Mouse (Mus musculus) forebrain, embryonic 11.5 days (tissue): ENCODE data around the gene Cd48. TPM values are rescaled to one million over a fixed set of nuclear protein-coding genes. Genes with fewer than 3 reads are reported as not detected.
A peak's percentile ranks its signal among the peaks of the same experiment; 100 is the strongest.
"Not testable (repeated sequence)": the region's sequence is repeated elsewhere in the genome, so short reads cannot be mapped to it uniquely, and the experiment has no call there.

ENCODE experiments used
- ATAC-seq: fragments of 200-750 bp; cut with Nextera tagmentation; replicated peaks from 2 replicates; pipeline ENCODE4 v1.8.0; 2017; ENCODE audit warnings: moderate TSS enrichment; ENCODE audit not compliant: low FRiP score
- DNase-seq: peaks from one replicate; pipeline ENCODE4 v3.0.0-alpha.2; 2017; ENCODE audit warnings: low spot score
- H3K27ac ChIP-seq: fragments of 300-500 bp; sonication (generic); 2 replicates; pipeline ENCODE4 v1.5.1; 2014; ENCODE audit warnings: low read depth, low read length
- H3K27me3 ChIP-seq: fragments of 300-500 bp; sonication (generic); 2 replicates; pipeline ENCODE4 v1.6.1; 2014; ENCODE audit warnings: mild to moderate bottlenecking, low read length, mixed read lengths; ENCODE audit not compliant: control insufficient read depth, insufficient read depth
- H3K36me3 ChIP-seq: fragments of 300-500 bp; sonication (generic); 2 replicates; pipeline ENCODE4 v1.6.1; 2014; ENCODE audit warnings: mild to moderate bottlenecking, low read length, moderate library complexity, mixed read lengths; ENCODE audit not compliant: control insufficient read depth, insufficient read depth
- H3K4me1 ChIP-seq: fragments of 300-500 bp; sonication (generic); replicated peaks from 2 replicates; pipeline ENCODE4 v1.6.1; 2014; ENCODE audit warnings: low read length, mixed read lengths; ENCODE audit not compliant: control insufficient read depth, insufficient read depth
- H3K4me2 ChIP-seq: fragments of 300-500 bp; sonication (generic); 2 replicates; pipeline ENCODE4 v1.6.1; 2014; ENCODE audit warnings: low read depth, mild to moderate bottlenecking, low read length, moderate library complexity, mixed read lengths; ENCODE audit not compliant: severe bottlenecking
- H3K4me3 ChIP-seq: fragments of 300-500 bp; sonication (generic); 2 replicates; pipeline ENCODE4 v1.5.1; 2014; ENCODE audit warnings: low read depth, low read length
- H3K9ac ChIP-seq: fragments of 300-500 bp; sonication (generic); 2 replicates; pipeline ENCODE4 v1.6.1; 2014; ENCODE audit warnings: low read length
- H3K9me3 ChIP-seq: fragments of 300-500 bp; sonication (generic); 2 replicates; pipeline ENCODE4 v1.6.1; 2016; ENCODE audit warnings: low read length, mixed read lengths; ENCODE audit not compliant: control insufficient read depth
- WGBS: fragments of 180-500 bp; shearing (Covaris S2); extraction: QIAGEN DNeasy Blood & Tissue Kit; methylation state at CpG from one replicate; pipeline ENCODE4 v1.1.7; 2014; 5-methylcytosine and 5-hydroxymethylcytosine counted together
- polyA plus RNA-seq: library from polyadenylated mRNA; unstranded; fragments of >200 nt; fragmentation: Nextera tagmentation; extraction: Ambion mirVana; gene quantifications from 2 replicates; pipeline ENCODE4 v1.2.1, GENCODE M21; 2014

The Cd48 gene
- polyA plus RNA-seq, 1 experiment from 2014 or later = not detected

GRCm38 (mm10) chr1:171674467-171674866, 7.3 kb upstream of the Cd48 start:
- no peaks in the 10 kb centered on the region for H3K4me1 ChIP-seq
- no peak overlapping the region for H3K4me2 ChIP-seq
- H3K4me3 ChIP-seq = no peak overlapping the region
- WGBS = 80% methylated on average over 1 of the region's 1 CpGs
- no peak for ATAC-seq
- H3K9ac ChIP-seq = no peak overlapping the region
- H3K36me3 ChIP-seq = no peaks in the 10 kb centered on the region
- no peaks in the 10 kb centered on the region for H3K27me3 ChIP-seq
- no peak overlapping the region for H3K27ac ChIP-seq
- no peak for DNase-seq
- H3K9me3 ChIP-seq = no peaks in the 10 kb centered on the region

GRCm38 (mm10) chr1:171677721-171678120, 4.1 kb upstream of the Cd48 start:
- Histone ChIP-seq H3K4me2 (no peak overlapping the region), H3K4me1 (no peaks in the 10 kb centered on the region), H3K4me3 (no peak overlapping the region), H3K9ac (no peak overlapping the region), H3K9me3 (no peaks in the 10 kb centered on the region), H3K36me3 (no peaks in the 10 kb centered on the region), H3K27ac (no peak overlapping the region), H3K27me3 (no peaks in the 10 kb centered on the region)
- 86% methylated on average over 1 of the region's 1 CpGs for WGBS
- ATAC-seq (no peak), DNase-seq (no peak)

- no peak overlapping the region for H3K9ac ChIP-seq
- DNase-seq (no peak), ATAC-seq (no peak)
- H3K27ac ChIP-seq = no peak overlapping the region
- H3K36me3 ChIP-seq = no peaks in the 10 kb centered on the region
- no peak overlapping the region for H3K4me3 ChIP-seq
- H3K4me2 ChIP-seq = no peak overlapping the region
- no peaks in the 10 kb centered on the region for H3K27me3 ChIP-seq
- no peaks in the 10 kb centered on the region for H3K4me1 ChIP-seq
- 91% methylated on average over 7 of the region's 7 CpGs for WGBS
- no peaks in the 10 kb centered on the region for H3K9me3 ChIP-seq
Measured at GRCm38 (mm10) chr1:171681009-171681408, 800 bp upstream of the Cd48 start.

GRCm38 (mm10) chr1:171684923-171685322, 3.1 kb downstream of the Cd48 start:
- H3K9ac ChIP-seq = no peak overlapping the region
- H3K4me2 ChIP-seq = no peak overlapping the region
- no peaks in the 10 kb centered on the region for H3K36me3 ChIP-seq
- DNase-seq = no peak
- H3K9me3 ChIP-seq = no peaks in the 10 kb centered on the region
- no peak for ATAC-seq
- H3K4me1 ChIP-seq = no peaks in the 10 kb centered on the region
- no peaks in the 10 kb centered on the region for H3K27me3 ChIP-seq
- no peak overlapping the region for H3K27ac ChIP-seq
- H3K4me3 ChIP-seq = no peak overlapping the region
- WGBS = 92% methylated on average over 9 of the region's 9 CpGs

GRCm38 (mm10) chr1:171687320-171687719, 5.5 kb downstream of the Cd48 start:
- no peak for DNase-seq
- no peak overlapping the region for H3K9ac ChIP-seq
- 92% methylated on average over 4 of the region's 4 CpGs for WGBS
- no peak overlapping the region for H3K4me3 ChIP-seq
- no peak overlapping the region for H3K4me2 ChIP-seq
- ATAC-seq = no peak
- no peaks in the 10 kb centered on the region for H3K9me3 ChIP-seq
- no peaks in the 10 kb centered on the region for H3K27me3 ChIP-seq
- H3K27ac ChIP-seq = no peak overlapping the region
- H3K4me1 ChIP-seq = no peaks in the 10 kb centered on the region
- no peaks in the 10 kb centered on the region for H3K36me3 ChIP-seq

GRCm38 (mm10) chr1:171693918-171694317, 12.1 kb downstream of the Cd48 start:
- ATAC-seq = no peak
- WGBS = 85% methylated on average over 1 of the region's 1 CpGs

GRCm38 (mm10) chr1:171698983-171699382, 17.2 kb downstream of the Cd48 start:
- H3K4me1 ChIP-seq = no peaks in the 10 kb centered on the region
- no peak overlapping the region for H3K9ac ChIP-seq
- no peaks in the 10 kb centered on the region for H3K27me3 ChIP-seq
- no peak overlapping the region for H3K4me3 ChIP-seq
- no peaks in the 10 kb centered on the region for H3K36me3 ChIP-seq
- H3K4me2 ChIP-seq = no peak overlapping the region
- 20% methylated on average over 6 of the region's 6 CpGs for WGBS
- ATAC-seq (no peak; the same call in 1 of the 2 replicates), DNase-seq (peak; percentile 60)
- H3K27ac ChIP-seq = no peak overlapping the region
- H3K9me3 ChIP-seq = no peaks in the 10 kb centered on the region

More at GRCm38 (mm10) chr1:171693918-171694317, 12.1 kb downstream of the Cd48 start:
- H3K4me2 ChIP-seq = no peak overlapping the region
- H3K9ac ChIP-seq = no peak overlapping the region
- DNase-seq = no peak
- no peaks in the 10 kb centered on the region for H3K27me3 ChIP-seq
- no peaks in the 10 kb centered on the region for H3K36me3 ChIP-seq
- H3K4me1 ChIP-seq = no peaks in the 10 kb centered on the region
- H3K27ac ChIP-seq = no peak overlapping the region
- H3K9me3 ChIP-seq = no peaks in the 10 kb centered on the region
- H3K4me3 ChIP-seq = no peak overlapping the region

GRCm38 (mm10) chr1:171713736-171714135, 31.9 kb downstream of the Cd48 start:
- H3K36me3 ChIP-seq, H3K27ac ChIP-seq, H3K9me3 ChIP-seq, ATAC-seq, H3K9ac ChIP-seq, H3K27me3 ChIP-seq, H3K4me3 ChIP-seq, H3K4me2 ChIP-seq, H3K4me1 ChIP-seq, DNase-seq: not testable (repeated sequence)
- WGBS = 89% methylated on average over 1 of the region's 1 CpGs

GRCm38 (mm10) chr1:171715434-171715833, 33.6 kb downstream of the Cd48 start:
- Histone ChIP-seq H3K36me3 (no peaks in the 10 kb centered on the region), H3K27ac (no peak overlapping the region), H3K9me3 (no peaks in the 10 kb centered on the region), H3K4me2 (no peak overlapping the region), H3K9ac (no peak overlapping the region), H3K4me1 (no peaks in the 10 kb centered on the region), H3K27me3 (no peaks in the 10 kb centered on the region), H3K4me3 (no peak overlapping the region)
- no peak for DNase-seq
- WGBS = 86% methylated on average over 2 of the region's 2 CpGs
- ATAC-seq = no peak
